Mouse (Mus musculus) ovary, postnatal 10 days (tissue): ENCODE data around the gene Gm39566.
A peak's percentile ranks its signal among the peaks of the same experiment; 100 is the strongest.

Source experiments
- DNase-seq: peaks from one replicate; pipeline ENCODE4 v3.0.0; 2022; ENCODE audit warnings: low spot score

Gene Gm39566

GRCm38 (mm10) chr11:69795983-69796435 is 19.1 kb downstream of the Gm39566 start:
- DNase-seq = no peak

GRCm38 (mm10) chr11:69795168-69795982 is 19.7 kb downstream of the Gm39566 start, which contains the start of gene Chrnb1:
Gene Chrnb1, minus strand, starts transcription at chr11:69795943.
- no peak for DNase-seq

DNA sequence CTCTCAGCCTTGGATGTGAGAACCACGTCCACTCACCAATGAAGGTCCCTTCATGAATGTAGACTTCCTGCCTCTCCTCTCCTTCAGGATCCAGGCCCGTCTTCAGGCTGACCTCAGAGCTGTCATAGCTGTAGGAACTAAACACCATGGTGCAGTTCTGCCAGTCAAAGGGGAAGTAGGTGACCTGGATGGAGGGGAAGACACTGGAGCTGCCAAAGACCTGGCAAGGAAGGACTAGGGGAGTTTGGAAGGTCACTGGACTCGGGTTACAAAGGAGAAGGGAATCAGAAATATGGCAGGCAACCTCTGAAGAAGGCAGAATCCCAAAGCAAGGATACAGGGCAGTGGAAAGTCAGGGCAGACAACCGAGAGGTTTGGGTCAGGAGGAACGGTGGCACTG is 21.7 kb downstream of the Gm39566 start:
- no peak for DNase-seq

- DNase-seq = no peak
These were observed 23.7 kb downstream of the Gm39566 start for GRCm38 (mm10) chr11:69791420-69791819.

GRCm38 (mm10) chr11:69789431-69789830 is 25.7 kb downstream of the Gm39566 start:
- no peak for DNase-seq

DNA sequence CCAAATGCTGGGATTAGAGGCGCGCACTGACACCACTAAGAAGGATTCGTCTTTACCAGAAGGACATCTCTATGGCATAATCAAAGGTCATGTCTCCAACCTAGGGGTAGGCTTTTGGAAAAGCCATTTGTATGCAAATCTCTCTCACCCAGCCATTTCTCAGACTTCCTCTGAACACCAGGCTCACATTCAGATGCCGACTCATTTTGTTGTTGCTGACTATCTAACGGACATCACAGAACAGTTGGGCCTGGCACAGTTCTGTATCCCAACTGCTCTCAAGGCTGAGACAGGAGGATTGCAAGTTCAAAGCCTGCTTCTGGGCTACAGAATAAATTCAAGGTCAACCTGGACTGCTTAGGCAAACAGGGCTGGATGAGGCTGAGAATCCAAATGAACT is 27.8 kb downstream of the Gm39566 start:
- DNase-seq = no peak

- DNase-seq = no peak
These were observed 30.3 kb downstream of the Gm39566 start for GRCm38 (mm10) chr11:69784793-69785272.

DNA sequence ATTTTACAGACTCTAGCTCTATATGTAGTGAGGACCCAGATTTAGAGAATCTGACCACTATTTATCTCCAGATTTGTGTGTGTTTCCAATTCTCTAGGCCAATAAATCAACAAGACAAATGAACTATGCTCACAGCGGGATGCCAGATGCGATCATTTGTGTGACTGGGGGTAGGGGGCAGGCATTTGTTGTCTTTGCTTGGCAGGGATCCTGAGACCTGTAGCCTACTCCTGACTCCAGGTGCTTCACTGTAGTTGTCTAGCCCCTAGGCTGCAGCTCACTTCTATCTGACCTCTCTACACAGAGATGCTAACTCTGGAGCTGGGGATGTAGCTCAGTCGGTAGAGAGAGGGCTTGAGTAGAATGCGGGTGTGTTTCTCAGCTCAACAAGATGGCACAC is 33.3 kb downstream of the Gm39566 start:
- no peak for DNase-seq

DNA sequence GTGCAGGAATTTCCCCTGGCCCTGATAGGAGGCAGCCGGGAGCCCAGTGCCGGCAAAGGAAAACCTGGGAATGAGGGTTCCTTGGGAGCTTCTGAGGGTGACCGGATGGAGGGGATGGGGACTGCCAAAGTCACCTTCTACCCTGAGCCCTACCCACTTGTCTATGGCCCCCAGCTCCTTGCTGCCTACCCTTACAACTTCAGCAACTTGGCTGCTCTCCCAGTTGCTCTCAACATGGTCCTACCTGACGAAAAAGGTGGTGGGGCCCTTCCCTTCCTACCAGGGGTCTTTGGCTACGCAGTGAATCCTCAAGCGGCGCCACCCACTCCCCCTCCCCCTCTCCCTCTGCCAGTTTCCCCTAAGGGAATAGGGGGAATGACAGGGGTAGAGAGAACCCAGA is 36.1 kb downstream of the Gm39566 start:
- no peak for DNase-seq

DNA sequence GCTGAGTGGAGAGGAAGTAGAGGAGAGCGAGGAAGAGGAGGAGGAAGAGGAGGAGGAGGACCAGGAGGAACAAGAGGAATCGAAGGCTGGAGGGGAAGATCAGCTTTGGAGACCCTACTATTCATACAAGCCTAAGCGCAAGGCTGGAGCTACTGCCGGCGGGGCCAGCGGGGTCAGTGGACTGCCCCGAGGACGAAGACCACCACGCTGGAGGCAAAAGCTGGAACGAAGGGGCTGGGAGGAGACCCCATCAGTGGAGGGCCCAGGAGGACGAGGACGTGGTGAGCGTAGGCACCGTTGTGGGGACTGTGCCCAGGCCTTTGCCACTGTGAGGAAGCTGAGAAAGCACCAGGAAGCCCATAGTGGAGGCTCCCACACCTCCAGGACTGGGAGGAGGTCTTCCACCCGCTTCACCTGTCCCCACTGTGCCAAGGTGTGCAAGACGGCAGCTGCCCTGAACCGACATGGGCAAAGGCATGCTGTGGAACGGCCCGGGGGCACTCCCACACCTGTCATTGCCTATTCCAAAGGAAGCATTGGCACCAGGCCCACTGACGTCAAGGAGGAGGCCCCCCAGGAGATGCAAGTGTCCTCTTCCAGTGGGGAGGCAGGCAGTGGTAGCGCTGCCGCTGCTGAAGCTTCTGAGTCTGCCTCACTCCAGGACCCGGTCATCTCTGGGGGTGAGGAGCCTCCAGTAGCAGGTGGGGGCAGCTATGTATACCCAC is 36.7 kb downstream of the Gm39566 start:
- DNase-seq = no peak

GRCm38 (mm10) chr11:69777504-69778257 is 37.4 kb downstream of the Gm39566 start:
- DNase-seq = no peak

DNA sequence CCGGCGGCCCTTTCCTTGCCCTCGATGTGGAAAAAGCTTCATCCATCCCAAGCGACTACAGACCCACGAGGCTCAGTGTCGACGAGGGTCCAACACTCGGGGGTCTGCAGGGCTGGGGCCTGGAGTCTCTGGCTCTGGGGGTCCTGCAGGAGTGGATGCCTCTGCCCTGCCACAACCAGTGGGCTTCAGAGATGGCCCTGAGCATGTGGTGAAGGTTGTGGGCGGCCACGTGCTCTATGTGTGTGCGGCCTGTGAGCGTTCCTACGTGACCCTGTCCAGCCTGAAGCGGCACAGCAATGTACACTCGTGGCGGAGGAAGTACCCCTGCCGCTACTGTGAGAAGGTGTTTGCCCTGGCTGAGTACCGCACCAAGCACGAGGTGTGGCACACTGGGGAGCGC is 38.6 kb downstream of the Gm39566 start:
- DNase-seq = no peak

- no peak for DNase-seq
These were observed 39.4 kb downstream of the Gm39566 start for GRCm38 (mm10) chr11:69775716-69776115.

DNA sequence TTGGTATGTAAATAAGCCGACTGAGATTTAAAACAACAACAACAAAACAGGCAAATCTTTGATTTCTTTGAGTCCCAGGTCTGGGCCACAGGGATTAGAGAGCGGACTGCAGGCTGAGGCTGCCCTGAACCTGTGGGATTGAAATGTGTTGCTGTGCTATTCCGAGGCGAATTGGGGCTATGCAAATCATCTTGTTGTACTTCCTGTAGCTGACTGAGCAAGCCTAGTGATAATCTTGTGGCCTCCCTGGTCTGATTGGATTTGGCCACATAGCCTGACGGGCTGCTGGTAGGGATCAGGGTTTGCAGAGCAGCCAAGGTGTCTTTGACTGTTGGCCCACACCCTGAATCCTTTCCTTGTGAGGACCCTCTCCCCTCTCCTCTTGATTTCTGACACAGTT is 40.1 kb downstream of the Gm39566 start:
- no peak for DNase-seq

GRCm38 (mm10) chr11:69767625-69767909 is 47.5 kb downstream of the Gm39566 start:
- no peak for DNase-seq

DNA sequence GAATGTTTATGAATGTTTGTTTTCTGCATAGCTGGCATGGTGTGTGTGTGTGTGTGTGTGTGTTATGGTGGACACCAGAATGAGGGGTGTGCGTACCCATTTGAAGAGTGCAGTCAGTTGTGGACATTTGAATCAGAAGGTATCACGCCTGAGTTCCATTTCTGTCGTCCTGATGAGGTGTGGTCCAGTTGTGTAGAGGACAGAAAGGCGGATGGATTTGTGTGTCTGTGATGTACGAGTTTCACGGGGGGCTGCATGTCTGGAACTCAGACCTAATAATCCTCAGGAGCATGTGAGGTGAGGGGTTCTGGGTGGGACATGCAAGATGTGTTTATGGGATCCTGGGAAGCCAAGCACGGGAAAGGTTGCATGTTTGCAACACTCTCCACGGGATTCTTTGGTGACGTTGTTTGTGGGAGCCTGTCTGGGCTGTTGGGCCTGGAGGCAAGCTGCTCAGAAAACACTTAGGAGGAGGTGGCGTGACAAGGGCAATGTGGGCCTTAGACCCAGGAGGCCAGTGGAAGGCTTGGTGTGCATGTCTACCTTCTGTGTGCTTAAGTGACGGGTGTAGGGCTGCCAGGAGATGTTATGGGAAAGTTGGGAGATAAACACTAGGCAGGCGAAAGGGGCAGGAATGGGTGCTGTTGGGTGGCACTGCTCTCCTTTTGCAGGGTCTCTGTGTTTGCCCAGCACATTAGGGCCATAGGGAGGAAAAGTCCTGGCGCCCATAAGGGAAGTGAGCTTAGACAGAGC is 48.0 kb downstream of the Gm39566 start:
- no peak for DNase-seq

DNA sequence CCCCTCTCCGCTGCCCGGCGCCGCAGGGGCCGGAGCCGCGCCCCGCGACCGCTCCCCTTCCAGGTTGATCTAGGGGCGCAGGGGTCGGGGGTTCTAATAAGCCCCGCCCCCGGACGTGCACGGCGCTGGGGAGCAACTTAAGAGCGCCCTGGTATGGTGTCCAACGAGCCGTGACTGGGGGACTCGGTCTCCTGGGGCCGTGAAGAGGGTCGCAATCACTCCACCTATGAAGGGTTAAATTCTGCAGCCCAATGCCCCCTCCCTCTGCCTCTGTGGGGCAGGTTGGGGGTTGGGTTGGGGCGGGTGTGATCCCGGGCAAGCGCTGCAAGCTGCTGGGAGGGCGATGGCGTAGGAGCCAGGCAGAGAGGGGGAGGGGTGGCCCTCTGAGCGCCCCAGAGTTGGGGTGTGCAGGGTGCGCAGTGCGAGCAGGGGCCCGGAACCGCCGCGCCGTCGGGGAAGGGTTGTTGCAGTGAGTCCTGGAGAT is 48.9 kb downstream of the Gm39566 start:
- peak; percentile 53 for DNase-seq

DNA sequence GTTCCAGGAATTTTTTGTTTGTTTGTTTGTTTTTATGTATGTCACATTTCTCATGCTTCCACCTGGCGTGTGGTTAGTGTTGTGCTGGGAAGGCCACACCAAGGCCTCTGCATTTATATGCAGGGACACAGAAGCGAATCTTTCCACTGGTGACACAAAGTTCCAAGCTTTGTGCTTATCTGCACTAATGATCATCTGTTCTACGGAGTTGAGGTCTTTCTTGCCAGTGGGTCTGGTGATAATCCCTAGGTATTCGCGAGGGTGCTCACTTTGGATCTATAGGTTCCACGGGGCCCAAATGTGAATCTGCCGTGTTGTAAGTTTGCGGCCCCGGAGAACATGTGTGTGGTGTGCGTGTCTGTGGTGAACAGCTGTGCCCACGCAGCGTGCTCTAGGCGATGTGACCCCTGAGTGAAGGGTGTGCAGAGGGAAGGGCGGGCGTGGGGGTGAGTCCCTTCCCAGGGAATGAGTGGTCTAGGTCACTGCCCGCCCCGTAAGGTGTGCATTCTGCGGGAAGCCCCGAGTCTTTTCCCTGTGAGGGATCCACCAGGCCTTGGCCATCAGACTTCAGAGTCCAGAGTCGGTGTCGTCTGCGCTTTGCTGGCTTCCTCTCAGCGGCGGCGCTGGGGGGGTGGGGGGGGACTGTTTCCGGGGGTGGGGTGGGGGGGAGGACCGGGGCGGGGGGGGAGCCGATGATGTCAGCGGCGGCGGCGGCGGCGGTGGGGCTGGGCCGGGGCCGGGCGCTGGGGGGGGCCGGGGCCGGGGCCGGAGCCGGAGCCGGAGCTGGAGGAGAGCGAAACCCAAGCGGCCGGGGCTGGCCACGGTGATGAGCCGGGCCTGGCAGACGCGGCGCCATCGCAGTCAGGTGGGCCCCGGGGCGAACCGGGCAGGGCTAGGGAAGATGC is 49.6 kb downstream of the Gm39566 start, which contains the start of gene Zbtb4:
Gene Zbtb4 (plus strand): TSS at position 692 of the 905 bp plus-strand sequence.
- DNase-seq = no peak

GRCm38 (mm10) chr11:69763551-69763950 is 51.5 kb downstream of the Gm39566 start:
- DNase-seq = no peak

- no peak for DNase-seq
These were observed 53.2 kb downstream of the Gm39566 start, which contains the start of gene Slc35g3 for GRCm38 (mm10) chr11:69761868-69762267. Gene Slc35g3, minus strand, starts transcription at chr11:69761968.
